Mouse (Mus musculus): Measurements from ENCODE around the gene Sycp2.
A peak's percentile ranks its signal among the peaks of the same experiment; 100 is the strongest.
"Not testable (repeated sequence)": the region's sequence is repeated elsewhere in the genome, so short reads cannot be mapped to it uniquely, and the experiment has no call there.

The Sycp2 gene

DNA sequence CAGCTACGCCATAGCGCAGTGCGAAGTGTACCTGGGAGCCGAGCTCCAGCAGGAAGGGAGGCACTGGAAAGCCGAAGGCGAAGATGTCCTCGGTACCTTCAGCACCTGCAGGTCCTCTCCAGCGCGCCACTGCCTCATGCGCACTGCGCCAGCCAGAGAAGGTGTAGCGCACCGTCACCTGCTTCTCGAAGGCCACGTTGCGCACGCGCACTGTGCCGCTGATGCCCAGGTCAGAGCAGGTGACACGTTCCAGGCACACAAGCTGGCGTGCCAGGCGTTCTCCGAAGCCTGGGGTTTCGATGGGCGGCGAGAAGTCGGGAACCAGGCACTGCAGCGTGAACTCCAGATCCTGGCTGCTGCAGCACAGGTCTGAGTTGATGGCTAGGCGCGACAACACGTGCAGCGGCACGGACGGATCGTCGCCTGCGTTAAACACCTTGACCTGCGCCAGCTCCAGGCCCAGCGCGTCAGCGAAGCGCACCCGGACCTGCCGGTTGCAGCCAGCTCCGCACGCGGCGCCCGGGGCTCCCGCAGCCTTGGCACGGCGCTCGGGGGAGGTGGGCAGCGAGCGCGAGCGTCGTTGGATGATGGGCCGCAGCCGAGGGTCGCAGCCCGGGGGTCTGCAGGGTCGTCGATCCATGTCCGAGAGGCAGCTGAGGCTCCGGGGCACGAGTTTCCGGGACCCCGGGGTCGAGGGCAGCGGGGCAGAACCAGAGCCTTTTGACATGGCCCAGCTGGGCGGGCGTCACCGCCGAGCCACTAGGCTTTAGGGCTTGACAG, 6.2 kb upstream of the Sycp2 start:
- peak in 1 of 2 experiments; percentile 46 for DNase-seq (ENCODE audit: low spot score in 2 of 2)

DNA sequence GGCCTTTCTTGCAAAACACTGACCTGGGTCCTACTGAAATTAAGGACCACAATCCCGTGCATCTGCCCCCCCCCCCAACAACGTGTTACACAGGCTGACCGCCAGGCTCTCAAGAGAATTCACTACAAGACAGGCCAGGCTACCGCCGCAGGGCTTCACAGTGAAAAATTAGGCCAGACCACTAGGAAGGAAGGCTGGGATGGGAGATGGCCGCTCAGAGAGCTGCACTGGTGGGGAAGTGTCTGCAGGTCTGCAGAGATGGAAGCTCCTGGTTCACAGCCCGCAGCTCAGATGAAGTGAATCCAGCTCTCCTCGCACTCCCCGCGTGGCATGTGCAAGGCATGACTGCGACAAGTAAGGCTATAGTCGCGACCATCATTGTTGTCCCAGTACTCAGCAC, 5.6 kb upstream of the Sycp2 start:
- no peak for DNase-seq (ENCODE audit: low spot score in 2 of 2)

DNA sequence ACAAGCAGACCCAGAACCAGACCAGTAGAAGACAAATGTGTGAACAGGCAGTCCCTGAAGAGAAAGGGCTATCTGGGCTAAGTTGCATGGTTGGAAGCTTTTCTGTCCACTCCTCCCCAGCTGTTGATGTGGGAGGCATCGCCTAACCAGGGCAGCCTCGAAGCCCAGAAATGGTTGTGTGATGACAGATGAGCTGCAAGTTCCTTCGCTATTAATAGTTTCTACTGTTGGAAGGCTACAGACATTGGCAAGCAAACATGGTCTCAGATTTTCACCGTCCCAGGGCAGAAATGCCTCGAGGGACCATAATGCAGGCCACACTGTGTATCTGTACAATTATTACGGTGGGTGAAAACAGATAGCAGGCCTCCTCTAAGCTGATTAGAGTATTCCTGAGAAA, 5.1 kb upstream of the Sycp2 start:
- peak in 1 of 2 experiments; percentile 65 for DNase-seq (ENCODE audit: low spot score in 2 of 2)

DNA sequence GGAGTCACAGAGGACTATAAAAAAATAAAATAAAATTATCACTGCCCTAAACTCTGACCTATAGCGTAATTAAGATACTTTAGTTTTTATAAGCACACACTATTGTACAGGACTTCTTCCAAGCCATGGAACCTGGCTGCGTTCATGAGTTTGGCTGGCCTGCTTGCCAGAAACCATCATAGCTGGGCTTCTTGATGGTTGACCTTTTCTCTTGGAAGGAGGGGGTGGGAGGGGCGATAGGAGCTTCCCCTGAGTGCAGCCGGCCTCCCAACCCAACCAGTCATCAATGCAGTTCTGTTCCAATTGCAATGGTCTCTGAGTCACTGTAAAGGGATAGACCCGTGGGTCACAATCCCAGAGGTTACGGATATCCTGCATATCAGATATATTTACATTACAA, 2.8 kb upstream of the Sycp2 start:
- DNase-seq (ENCODE audit: low spot score in 2 of 2), result no peak

DNA sequence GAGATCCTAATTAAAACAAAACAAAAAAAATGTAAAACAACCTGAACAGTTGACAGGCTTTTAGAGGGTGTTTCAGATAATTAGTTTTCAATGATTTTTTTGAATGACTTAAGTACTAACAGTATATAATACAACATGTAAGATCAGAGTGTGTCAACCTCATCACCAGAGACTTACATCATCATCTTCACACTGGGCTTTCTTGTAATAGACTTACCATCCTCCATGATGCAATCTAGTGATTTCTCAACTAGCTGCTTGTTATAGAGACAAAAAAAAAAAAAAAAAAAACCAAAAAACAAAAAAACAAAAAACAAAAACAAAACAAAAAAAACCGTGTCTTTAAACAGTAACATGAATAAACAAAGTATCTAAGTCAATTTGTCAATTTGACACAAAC, 1.5 kb upstream of the Sycp2 start:
- no peak for DNase-seq (ENCODE audit: low spot score in 2 of 2)

DNA sequence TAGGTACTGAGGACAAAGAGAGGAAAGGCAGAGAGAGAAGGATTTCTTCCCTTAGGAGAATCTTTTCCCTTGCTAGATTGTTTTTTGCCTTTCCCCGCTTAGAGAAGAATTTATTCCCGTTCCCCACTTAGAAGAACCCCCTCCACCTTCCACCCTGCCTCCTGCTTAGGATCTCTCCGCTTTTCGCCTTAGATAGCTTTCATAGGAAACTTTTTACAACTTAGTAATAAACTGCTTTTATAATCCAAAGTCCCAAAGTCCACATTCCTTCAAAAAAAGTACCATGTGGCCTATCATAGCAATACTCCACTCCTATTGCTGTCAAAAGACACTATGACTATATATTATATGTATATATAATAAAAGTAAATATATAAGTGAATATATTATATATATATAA, 64.9 kb downstream of the Sycp2 start:
- DNase-seq (ENCODE audit: low spot score in 2 of 2), result no peak

DNA sequence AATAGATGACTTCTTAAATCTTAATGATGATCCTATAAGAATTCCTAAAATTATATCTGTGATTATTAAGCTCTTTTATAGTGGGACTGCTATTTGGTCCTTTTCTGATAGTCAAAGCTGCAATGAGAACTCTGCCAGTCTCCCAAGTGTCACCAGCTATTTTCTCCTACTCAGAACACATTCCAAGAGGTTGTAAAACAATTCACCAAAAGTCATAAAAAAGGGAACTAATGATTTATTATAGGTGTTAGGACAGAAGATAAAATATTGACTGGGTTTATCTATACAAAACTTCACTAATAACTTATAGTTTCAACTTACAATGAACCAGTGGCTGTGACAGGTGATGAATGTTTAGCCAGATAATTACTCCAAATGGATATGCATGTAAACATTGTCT, 65.4 kb downstream of the Sycp2 start:
- not testable (repeated sequence) for DNase-seq (ENCODE audit: low spot score in 2 of 2)

DNA sequence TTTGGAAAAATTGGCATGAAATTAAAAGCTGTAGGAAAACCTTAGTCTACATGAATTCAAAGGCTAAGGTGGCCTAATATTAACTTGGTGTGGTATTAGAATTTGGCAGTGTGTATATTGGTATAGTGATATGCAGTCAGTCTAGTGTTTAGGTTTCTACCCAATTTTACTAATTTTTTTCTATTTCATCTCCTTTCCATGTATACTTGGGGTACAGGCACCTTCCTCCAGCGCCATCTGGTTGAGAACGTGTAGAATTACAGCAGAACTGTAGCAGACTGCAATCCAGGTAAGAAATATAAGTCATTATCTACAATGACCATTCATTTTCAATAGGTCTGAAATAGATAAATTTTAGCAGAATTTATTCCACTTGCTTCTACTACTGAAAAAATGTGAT, 68.4 kb downstream of the Sycp2 start:
- DNase-seq (ENCODE audit: low spot score in 2 of 2), result no peak

DNA sequence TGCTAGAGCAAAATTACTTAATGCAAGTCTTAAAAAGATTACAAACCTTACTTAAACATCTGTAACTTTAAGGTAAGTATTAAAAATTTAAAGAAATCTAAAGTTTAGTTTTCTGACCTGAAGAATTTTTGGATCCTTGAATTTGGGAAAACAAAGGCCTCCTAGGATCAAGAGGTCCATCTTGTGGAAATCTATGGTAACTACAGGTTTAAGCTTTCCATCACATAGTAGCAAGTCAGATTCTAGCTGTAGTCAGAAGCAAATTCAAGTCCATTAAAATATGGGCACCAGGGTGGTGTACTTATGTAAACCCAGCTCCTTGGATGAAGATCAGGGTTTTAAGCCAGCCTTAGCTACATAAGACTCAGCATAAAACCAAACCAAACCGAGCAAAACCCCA, 69.6 kb downstream of the Sycp2 start:
- DNase-seq (ENCODE audit: low spot score in 2 of 2), result no peak

DNA sequence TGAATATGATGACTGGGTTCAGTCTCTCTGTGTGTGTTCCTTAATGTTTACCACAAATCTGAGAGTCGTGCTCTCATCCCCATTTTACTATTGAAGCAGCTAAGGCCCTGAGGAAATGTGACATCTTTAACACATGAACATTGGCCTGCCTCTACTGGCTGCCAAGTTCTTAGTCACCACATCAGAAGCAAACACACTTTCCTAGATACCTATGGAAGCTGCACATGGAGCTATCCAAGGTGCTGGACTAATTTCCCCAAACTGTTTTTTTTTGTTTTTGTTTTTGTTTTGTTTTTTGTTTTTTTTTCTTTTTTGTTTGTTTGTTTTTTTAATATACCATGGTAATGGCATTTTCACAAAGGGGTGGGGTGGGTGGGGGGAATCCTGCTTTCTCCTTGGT, 77.5 kb downstream of the Sycp2 start:
- DNase-seq (ENCODE audit: low spot score in 2 of 2), result no peak

DNA sequence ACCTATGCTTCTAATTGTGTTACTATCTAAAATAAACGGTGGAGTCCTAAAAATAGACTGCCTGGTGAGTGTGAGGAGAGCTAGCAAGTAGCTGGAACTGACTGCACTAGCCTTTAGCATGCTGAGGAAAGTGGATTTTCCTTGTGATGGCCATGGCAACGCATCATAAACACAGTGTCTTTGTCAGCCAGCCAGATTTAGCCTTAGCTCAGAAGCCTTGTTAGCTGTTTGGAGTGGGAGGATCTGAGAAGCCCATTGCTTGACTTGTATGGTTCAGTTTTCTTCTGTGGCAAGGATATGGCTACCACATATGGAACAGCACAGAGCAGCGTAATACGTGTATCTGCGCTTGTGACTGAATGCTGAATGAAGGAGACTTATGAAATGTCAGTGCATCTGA, 77.9 kb downstream of the Sycp2 start:
- peak in 1 of 2 experiments; percentile 51 for DNase-seq (ENCODE audit: low spot score in 2 of 2)

DNA sequence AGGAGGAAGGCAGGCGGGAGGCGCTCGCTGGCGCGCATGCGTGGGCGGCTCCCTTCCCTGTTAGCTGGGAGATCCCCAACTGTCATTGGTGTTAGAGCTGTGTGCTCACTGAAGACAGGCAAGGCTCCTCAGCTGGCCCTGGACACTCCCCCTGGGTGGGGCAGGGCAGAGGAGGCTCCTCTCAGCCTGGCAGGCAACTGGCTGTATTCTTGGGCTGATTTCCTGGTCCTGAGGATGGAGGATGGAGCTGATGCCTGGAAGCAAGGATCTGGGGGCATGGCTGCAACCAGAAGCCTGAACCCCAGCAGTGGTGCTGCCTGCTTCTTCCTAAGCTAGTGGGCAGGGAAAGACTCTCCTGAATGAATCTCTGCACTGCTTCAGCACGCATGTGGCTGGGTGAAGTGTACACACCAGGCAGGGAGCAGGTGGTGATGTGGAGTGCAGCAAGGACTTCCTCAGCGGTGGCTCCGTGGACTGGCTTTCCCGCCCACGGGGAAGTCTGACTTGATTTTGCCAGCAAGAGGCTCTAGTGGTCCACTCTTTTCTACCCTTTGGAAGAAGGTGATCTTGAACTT, 79.9 kb downstream of the Sycp2 start:
- peak; percentile 84 to 85 for DNase-seq (ENCODE audit: low spot score in 2 of 2)

DNA sequence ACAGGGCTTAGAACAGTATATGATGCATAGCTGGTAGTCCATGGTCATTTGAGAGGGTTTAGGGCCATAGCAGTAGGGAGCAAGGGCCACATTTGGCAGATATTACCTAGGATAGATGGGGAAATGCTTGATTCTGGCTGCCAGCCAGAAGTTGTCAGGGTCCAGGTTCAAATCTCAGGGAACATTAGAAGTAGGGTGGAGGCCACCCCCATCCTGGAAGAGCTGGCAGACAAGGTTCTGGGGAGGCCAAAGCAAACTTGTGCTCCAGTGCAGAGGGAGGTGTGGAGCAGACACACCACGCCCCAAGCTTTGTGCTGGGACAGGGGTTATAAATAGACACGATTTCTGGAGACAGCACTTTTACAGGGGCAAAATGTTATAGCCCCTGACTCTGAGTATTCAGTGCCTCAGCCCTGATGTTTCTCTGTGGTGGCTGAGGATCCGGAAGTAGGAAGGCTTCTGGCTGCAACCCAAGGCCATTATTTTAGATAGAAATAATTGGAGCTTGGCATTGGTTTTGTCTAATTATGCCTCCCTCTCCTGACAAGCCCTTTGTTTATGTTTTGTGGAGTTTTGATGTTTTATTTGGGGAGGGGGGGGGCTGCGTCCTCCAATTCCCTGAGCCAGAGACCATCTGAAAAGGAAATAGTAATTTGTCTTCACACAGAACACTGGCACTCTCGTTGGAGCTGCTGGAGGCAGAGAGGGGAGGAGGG, 80.6 kb downstream of the Sycp2 start:
- DNase-seq (ENCODE audit: low spot score in 2 of 2), result no peak

DNA sequence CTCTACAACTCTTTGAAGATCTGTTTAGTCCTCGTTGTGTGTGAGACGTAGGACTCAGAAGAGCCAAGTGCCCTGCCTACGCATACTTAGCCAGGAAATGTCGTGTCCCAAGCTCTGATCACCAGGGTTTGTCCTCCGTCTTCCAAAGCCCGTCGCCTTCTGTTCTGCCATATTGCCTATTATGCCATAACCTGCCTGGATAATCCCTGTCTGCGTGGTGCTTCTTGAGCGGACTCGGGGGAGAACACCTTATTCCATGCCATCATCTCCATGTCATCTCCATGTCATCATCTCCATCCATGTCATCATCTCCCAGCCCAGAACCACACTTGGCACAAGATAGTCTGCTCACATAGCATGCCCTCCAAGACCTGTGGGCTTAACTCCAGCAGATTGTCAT, 81.4 kb downstream of the Sycp2 start:
- no peak for DNase-seq (ENCODE audit: low spot score in 2 of 2)

DNA sequence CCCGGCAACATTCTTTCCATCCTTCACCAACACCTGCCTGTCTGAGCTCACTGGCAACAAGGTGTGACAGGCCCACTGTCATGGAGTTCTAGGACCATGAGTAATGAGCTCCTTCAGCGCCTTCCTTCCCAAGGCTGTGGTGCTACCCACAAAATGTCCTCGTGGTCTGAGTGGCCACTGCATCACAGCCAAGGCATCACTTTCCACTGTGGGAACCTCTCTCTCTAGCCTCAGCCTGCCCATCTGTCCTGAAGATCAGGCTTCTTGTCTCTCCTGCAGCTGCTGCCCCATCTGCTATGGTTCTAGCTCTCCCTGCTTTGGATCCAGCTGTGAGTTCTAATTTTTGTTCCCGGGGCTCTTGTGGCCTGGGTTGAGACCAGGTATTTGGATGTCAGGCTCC, 82.7 kb downstream of the Sycp2 start:
- DNase-seq (ENCODE audit: low spot score in 2 of 2), result no peak

DNA sequence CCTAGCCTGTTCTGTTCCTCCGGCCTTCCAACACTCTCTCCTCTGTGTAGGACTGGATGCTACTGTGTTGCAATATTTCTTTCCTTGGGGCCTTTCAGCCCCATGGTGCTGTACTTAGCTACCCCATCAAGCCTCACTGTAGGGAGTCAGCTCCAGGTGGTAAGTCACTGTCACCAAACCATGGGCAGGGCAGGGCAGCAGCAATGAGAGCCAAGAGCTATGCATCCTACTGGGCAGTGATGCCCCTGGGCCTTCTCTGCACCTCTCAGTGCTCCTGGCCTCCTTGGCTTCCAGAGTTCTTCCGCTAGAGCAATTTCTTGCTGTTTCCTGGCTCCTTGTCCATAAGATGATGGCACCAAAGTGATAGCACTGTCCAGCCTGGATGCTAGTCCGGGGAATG, 83.1 kb downstream of the Sycp2 start:
- no peak for DNase-seq (ENCODE audit: low spot score in 2 of 2)

DNA sequence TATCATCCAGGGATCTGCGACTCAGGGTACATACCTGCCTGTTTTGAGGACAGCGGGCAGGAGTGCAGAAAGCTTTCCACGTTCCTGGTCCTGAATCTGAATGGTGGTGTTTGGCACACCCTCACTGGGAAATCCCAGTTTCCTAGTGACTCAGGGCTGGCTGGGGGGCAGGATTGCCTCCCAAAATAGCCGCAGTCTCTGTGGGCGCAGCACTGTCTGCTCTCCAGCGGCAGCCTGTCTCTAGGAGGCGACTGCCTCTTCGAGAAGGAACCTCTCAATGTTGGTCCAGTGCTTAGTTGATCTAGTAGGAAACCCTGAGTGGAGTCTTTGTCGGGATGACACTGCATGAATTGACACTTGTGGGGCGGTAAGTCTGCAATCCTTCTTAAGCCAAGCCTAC, 86.2 kb downstream of the Sycp2 start:
- DNase-seq (ENCODE audit: low spot score in 2 of 2), result peak; percentile 56 to 63

DNA sequence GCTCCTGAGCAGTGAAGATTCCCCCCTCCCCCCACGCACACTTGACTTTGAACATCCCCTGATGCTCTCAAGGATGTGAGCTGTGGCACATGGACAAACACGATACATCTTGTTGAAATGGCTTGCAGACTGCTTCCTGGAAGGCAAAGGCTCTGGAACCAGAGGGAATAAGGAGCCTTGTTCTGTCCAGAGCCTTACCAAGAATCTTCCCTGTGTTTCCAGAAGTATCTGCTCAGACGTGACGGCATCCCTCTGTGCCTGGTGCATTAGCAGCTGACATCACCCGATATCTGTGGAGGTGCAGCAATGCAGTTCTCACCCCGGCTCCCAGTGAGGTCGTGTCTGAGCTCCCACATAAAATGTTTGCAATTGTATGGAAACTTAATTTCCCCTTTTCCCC, 87.7 kb downstream of the Sycp2 start:
- DNase-seq (ENCODE audit: low spot score in 2 of 2), result no peak

DNA sequence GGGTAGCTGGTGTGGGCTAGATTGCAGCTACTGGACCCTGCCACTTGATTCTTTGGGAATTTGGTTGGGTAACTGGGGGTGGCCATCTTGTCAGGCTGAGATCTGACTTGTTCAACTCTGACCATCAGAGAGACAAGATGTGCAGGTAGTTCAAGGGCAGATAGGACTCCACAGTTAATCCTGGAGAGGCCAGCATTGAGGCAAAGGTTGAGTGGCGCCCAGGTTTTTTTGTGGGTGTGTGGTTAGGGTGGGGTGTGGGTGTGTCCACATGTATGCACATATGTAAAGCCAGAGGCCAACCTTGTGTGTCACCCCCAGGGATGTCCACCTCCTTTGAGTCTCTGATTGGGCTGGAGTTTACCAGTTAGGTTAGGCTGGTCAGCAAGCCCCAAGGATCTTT, 91.2 kb downstream of the Sycp2 start:
- no peak for DNase-seq (ENCODE audit: low spot score in 2 of 2)

DNA sequence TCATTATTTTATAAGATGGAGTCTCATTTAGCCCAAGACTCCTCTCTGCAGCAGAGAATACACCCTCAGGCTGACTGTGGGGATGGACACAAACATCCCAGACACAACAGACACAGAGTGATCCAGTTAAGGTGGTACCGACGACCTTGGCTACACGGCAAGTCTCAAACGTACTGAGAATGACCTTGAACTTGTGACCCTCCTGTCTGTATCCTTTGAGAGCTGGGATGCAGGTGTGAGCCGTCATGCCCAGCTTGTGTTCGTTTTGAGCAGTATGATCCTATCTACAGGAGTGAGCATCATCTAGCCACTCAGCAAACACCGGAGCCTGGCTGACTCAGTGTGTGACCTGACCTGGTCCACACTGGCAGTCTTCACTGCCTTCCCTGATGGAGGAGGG, 93.9 kb downstream of the Sycp2 start:
- no peak for DNase-seq (ENCODE audit: low spot score in 2 of 2)

DNA sequence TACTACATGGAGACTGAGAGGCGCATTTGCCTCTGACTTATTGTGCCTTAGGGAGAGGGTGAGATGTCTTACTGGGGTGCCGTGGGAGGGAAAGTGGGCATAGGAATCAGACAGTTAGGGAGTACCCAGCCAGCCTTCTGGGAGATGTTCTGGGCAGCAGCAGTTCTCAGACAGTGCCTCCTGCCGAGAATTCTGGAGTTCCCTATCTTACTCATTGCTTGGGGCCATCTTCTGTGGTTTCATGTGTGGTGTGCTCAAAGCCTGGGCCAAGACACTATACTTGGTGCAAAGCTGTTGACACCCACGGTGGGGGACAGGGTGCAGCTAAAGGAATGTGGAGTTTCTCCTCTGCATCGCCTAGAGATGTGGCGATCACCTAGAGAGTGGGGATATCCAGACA, 102.8 kb downstream of the Sycp2 start:
- no peak for DNase-seq (ENCODE audit: low spot score in 2 of 2)

DNA sequence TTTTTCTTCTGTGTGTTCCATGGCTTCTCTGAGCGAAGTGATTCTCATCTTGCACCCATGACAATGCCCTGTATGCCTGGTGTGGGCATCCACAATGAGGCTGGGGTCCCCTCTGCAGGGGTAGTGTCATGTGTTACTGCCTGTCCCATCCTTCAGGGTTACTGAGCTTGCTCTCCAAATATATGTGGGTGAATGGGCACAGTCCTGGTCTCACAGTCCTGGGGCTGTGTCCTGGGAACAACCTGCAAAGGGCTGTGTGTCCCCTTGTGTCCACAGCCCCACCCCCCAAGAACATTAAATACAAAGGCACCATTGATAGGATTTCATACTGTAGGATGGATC, 103.3 kb downstream of the Sycp2 start:
- DNase-seq (ENCODE audit: low spot score in 2 of 2), result no peak

DNA sequence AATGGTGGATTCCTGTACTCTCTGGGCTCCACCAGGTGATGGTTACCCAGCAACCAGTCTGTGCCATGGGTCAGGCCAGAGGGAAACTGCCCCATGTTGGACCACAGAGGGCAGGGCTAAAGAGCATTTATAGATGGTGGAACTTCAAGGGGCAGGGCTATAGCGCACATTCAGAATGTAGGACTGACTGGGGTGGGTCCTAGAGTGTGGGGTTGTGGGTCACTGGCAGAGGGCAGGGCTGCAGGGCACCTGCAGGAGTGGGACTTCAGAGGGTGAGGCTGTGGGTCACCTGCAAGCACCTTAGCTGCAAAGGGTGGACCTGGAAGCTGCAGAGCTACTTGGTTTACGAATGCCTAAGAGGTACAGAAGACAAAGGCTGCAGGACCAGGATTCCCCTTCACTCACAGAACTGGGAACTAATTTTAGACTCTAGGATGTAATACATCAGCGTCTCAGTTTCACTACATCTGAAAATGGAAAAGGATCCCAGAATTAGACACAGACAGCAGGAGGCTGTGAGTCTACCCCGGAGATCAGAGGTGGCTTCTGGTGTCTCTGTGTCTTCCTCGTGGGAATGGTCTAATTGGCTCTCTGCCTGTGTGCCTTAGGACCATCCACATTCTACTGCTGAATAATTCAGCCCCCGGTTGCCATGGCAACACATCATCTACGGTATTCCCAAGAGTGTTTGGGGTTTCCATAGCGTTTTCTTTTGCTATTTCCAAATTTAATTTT, 103.9 kb downstream of the Sycp2 start:
- peak; percentile 44 to 57 for DNase-seq (ENCODE audit: low spot score in 2 of 2)
